7 mouse cellular contexts compared by ENCODE assay signal in the genomic region with DNA sequence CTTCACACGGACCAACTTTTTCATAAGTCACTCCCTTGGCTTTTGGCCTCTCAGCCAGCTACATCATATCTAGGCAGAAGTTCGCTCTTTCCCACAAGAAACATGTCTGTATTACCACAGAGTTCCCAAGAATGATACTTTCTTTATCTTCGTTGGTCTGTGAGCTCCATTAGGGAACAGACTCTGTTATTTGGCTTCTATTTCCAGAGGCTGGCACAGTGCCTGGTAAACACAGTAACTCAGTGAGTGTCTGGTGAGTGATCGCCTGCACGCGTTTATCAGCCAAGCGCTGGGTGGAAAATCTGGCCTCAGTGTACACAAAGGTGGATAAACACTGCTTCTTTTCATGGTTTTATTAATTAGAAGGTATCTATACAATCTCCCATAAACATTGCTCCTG. TPM values are rescaled to one million over a fixed set of nuclear protein-coding genes. Genes with fewer than 3 reads are reported as not detected.
DNase-seq lines count a peak whose midpoint lies in the region.

No protein-coding gene starts in this region.

- intact Hi-C loops in left cerebral cortex, postnatal 25 days (cut with DNase I) = no loop called here

- DNase-seq in 3T3-L1 (ENCODE audit: low read depth, low spot score) (peak; percentile 83), adipocyte (ENCODE audit: low spot score) (peak; percentile 99)
- peak; percentile 78 for DNase-seq in fibroblast of lung, adult 2 months (ENCODE audit: low read depth)
- peak; percentile 92 for DNase-seq in heart, postnatal 4 days
- DNase-seq in left cerebral cortex, postnatal 25 days (ENCODE audit: low spot score in 2 of 2) = peak; percentile 49 to 56
- DNase-seq in ovary, adult 18-20 months (ENCODE audit: low spot score) = peak; percentile 75
- no peak for DNase-seq in embryo, embryonic 10.5 days (ENCODE audit: low spot score)

RNA-seq across cellular contexts. Expression of a gene that starts 15.9 kb away (rescaled TPM):
- total RNA-seq in heart, postnatal 4 days (2021) = 10 to 100 TPM in 1 of 2 experiments, 1 to 10 TPM in 1; 9.9 to 10.1 TPM
- total RNA-seq in left cerebral cortex, postnatal 25 days (2021) = 10 to 100 TPM; 75.4 to 80.8 TPM

RNA-seq across cellular contexts. Expression of a gene that starts 22.9 kb away (rescaled TPM):
- total RNA-seq in heart, postnatal 4 days (2021) = 1 to 10 TPM; 5.2 to 6.3 TPM
- total RNA-seq in left cerebral cortex, postnatal 25 days (2021) = 1 to 10 TPM; 2.1 to 2.8 TPM

RNA-seq across cellular contexts. Expression of a gene that starts 27.7 kb away (rescaled TPM):
- 1,000 to 10,000 TPM; 1,184 to 1,197 TPM for total RNA-seq in heart, postnatal 4 days (2021)
- total RNA-seq in left cerebral cortex, postnatal 25 days (2021) = 100 to 1,000 TPM; 125 to 140 TPM

RNA-seq across cellular contexts. Expression of a gene that starts 28.7 kb away (rescaled TPM):
- 100 to 1,000 TPM; 130 to 150 TPM for total RNA-seq in heart, postnatal 4 days (2021)
- 1 to 10 TPM; 1.4 to 1.5 TPM for total RNA-seq in left cerebral cortex, postnatal 25 days (2021)

RNA-seq across cellular contexts. Expression of a gene that starts 44.6 kb away (rescaled TPM):
- 1 to 10 TPM; 6.0 to 7.1 TPM for total RNA-seq in heart, postnatal 4 days (2021)
- total RNA-seq in left cerebral cortex, postnatal 25 days (2021) = 1 to 10 TPM; 4.7 to 6.1 TPM

Comparison
In these comparisons a context has a peak if more than half of its experiments do, and no peak if none do; other contexts are left out.
1. RNA of a gene that starts 15.9 kb away (total RNA-seq): 75.4 to 80.8 TPM in left cerebral cortex, postnatal 25 days; 9.9 to 10.1 TPM in heart, postnatal 4 days; every median in the first group is over 4 times any median in the second.
2. RNA of a gene that starts 27.7 kb away (total RNA-seq): 1,184 to 1,197 TPM in heart, postnatal 4 days; 125 to 140 TPM in left cerebral cortex, postnatal 25 days; every median in the first group is over 4 times any median in the second.